10 mouse cellular contexts compared by ENCODE assay signal in genomic region chr5:123439941-123440340, GRCm38 (mm10). TPM values are rescaled to one million over a fixed set of nuclear protein-coding genes. Genes with fewer than 3 reads are reported as not detected.
A peak's percentile ranks its signal among the peaks of the same experiment; 100 is the strongest.
DNase-seq lines count a peak whose midpoint lies in the region; ATAC-seq and TF ChIP-seq lines count a peak whose summit lies in the region.
"Had no signal": no experiment of that assay in that cellular context is flagged by ENCODE, and none has a peak within 500 bp of the region (broad histone marks: within the 10 kb centered on the region; RNA-seq: fewer than 3 reads in every experiment).

No protein-coding gene starts in this region.

- no peak overlapping the region for H3K4me2 ChIP-seq in kidney, embryonic 15.5 days
- no peak overlapping the region for H3K4me2 ChIP-seq in stomach, postnatal 0 days (replicated peaks; ENCODE audit: low read depth)

- no peaks in the 10 kb centered on the region for H3K27me3 ChIP-seq in kidney, adult 2 months (replicated peaks; ENCODE audit: control insufficient read depth, insufficient read depth, low read length)
- no peaks in the 10 kb centered on the region for H3K27me3 ChIP-seq in kidney, embryonic 15.5 days
- H3K27me3 ChIP-seq in stomach, postnatal 0 days (ENCODE audit: control insufficient read depth, insufficient read depth, low read length), result no peaks in the 10 kb centered on the region

- peak; percentile 40; the same call in 1 of the 2 replicates for TF ChIP-seq CTCF in kidney, adult 2 months (conservative IDR thresholded peaks at IDR 0.05; ENCODE audit: insufficient read depth, insufficient read length, low read depth, low read length)
- peak; percentile 57 for TF ChIP-seq CTCF in stomach, postnatal 0 days (IDR thresholded peaks at IDR 0.05; ENCODE audit: low read depth)

- 87% methylated on average over 4 of the region's 4 CpGs for WGBS in kidney, adult 2 months
- WGBS in kidney, embryonic 15.5 days, result 88% methylated on average over 4 of the region's 4 CpGs
- WGBS in stomach, postnatal 0 days, result 75% methylated on average over 4 of the region's 4 CpGs

- no peak overlapping the region for H3K27ac ChIP-seq in kidney, adult 2 months (ENCODE audit: insufficient read depth, low read depth, low read length)
- no peak overlapping the region for H3K27ac ChIP-seq in kidney, embryonic 15.5 days
- no peak overlapping the region for H3K27ac ChIP-seq in stomach, postnatal 0 days (replicated peaks)

- peak; percentile 29 for DNase-seq in adrenal gland, adult 2 months
- no peak for DNase-seq in adrenal gland, postnatal 4 days (ENCODE audit: low spot score in 2 of 2)
- DNase-seq in kidney, adult 2 months, result peak; percentile 24
- DNase-seq in testis, postnatal 10 days (ENCODE audit: low spot score), result peak; percentile 65
- DNase-seq in testis, postnatal 14 days (ENCODE audit: low spot score), result no peak
- DNase-seq in stomach, postnatal 0 days (ENCODE audit: low spot score), result peak; percentile 27
- no peak for DNase-seq in layer of hippocampus, adult 9-11 months

- H3K4me3 ChIP-seq in kidney, adult 2 months (ENCODE audit: insufficient read depth, low read depth, low read length), result no peak overlapping the region
- H3K4me3 ChIP-seq in kidney, embryonic 15.5 days (replicated peaks), result no peak overlapping the region
- no peak overlapping the region for H3K4me3 ChIP-seq in stomach, postnatal 0 days (ENCODE audit: low read depth, low read length)

- no peaks in the 10 kb centered on the region; the same call in 1 of the 2 replicates for H3K36me3 ChIP-seq in kidney, adult 2 months (ENCODE audit: control insufficient read depth, insufficient read depth, low read length)
- peaks cover 45% of the 10 kb centered on the region for H3K36me3 ChIP-seq in kidney, embryonic 15.5 days
- peaks cover 19% of the 10 kb centered on the region for H3K36me3 ChIP-seq in stomach, postnatal 0 days (ENCODE audit: control insufficient read depth, insufficient read depth, low read length)

- TF ChIP-seq POLR2A in kidney, adult 2 months (IDR thresholded peaks at IDR 0.05; ENCODE audit: low read depth, low read length), result no peak

- no peaks in the 10 kb centered on the region for H3K9me3 ChIP-seq in kidney, embryonic 15.5 days (replicated peaks)
- H3K9me3 ChIP-seq in stomach, postnatal 0 days (ENCODE audit: control insufficient read depth, low read length), result no peaks in the 10 kb centered on the region

- ATAC-seq in kidney, embryonic 15.5 days (replicated peaks; ENCODE audit: low FRiP score), result no peak
- ATAC-seq in stomach, postnatal 0 days (ENCODE audit: low FRiP score, low TSS enrichment), result no peak

- peaks cover 11% of the 10 kb centered on the region for H3K4me1 ChIP-seq in kidney, adult 2 months (ENCODE audit: control insufficient read depth, insufficient read depth, low read length)
- peaks cover 14% of the 10 kb centered on the region for H3K4me1 ChIP-seq in kidney, embryonic 15.5 days
- no peaks in the 10 kb centered on the region for H3K4me1 ChIP-seq in stomach, postnatal 0 days (replicated peaks; ENCODE audit: control insufficient read depth, insufficient read depth)

- H3K9ac ChIP-seq in kidney, embryonic 15.5 days, result no peak overlapping the region
- no peak overlapping the region for H3K9ac ChIP-seq in stomach, postnatal 0 days (ENCODE audit: low read length)

- no peak for TF ChIP-seq EP300 in stomach, postnatal 0 days (optimal IDR thresholded peaks at IDR 0.05)

RNA-seq across cellular contexts. Expression of gene Mlxip, which starts 45.3 kb away (rescaled TPM):
- 10 to 100 TPM; 15.2 to 27.4 TPM for total RNA-seq in adrenal gland, adult 2 months (2021)
- 45.5 TPM in 2 replicates for polyA plus RNA-seq in adrenal gland, adult 2 months (2012; rRNA removed)
- 10 to 100 TPM; 30.2 to 35.1 TPM for total RNA-seq in adrenal gland, postnatal 4 days (2021)
- polyA plus RNA-seq in kidney, adult 2 months (2012; rRNA removed), result 20.4 TPM in 2 replicates
- 18.5 and 18.7 TPM in 2 replicates for polyA plus RNA-seq in kidney, embryonic 15.5 days (2015; fragmentation: Nextera tagmentation; extraction: Ambion mirVana)
- polyA plus RNA-seq in stomach, postnatal 0 days (2015; fragmentation: Nextera tagmentation; extraction: Ambion mirVana), result 10.5 and 13.2 TPM in 2 replicates

RNA-seq across cellular contexts. Expression of gene Lrrc43, which starts 49.2 kb away (rescaled TPM):
- total RNA-seq in adrenal gland, adult 2 months (2021), result not detected
- not detected in 2 replicates for polyA plus RNA-seq in adrenal gland, adult 2 months (2012; rRNA removed)
- not detected for total RNA-seq in adrenal gland, postnatal 4 days (2021)
- not detected in 2 replicates for polyA plus RNA-seq in kidney, adult 2 months (2012; rRNA removed)
- polyA plus RNA-seq in kidney, embryonic 15.5 days (2015; fragmentation: Nextera tagmentation; extraction: Ambion mirVana), result not detected in 2 replicates
- polyA plus RNA-seq in stomach, postnatal 0 days (2015; fragmentation: Nextera tagmentation; extraction: Ambion mirVana), result not detected in 2 replicates
- total RNA-seq: gastrocnemius, postnatal 4 days had no signal
- polyA plus RNA-seq: spleen, adult 2 months had no signal

RNA-seq across cellular contexts. Expression of gene Il31, which starts 49.3 kb away (rescaled TPM):
- not detected for total RNA-seq in adrenal gland, adult 2 months (2021)
- not detected in 2 replicates for polyA plus RNA-seq in adrenal gland, adult 2 months (2012; rRNA removed)
- not detected for total RNA-seq in adrenal gland, postnatal 4 days (2021)
- polyA plus RNA-seq in kidney, adult 2 months (2012; rRNA removed), result not detected in 2 replicates
- polyA plus RNA-seq in kidney, embryonic 15.5 days (2015; fragmentation: Nextera tagmentation; extraction: Ambion mirVana), result not detected in 2 replicates
- polyA plus RNA-seq in stomach, postnatal 0 days (2015; fragmentation: Nextera tagmentation; extraction: Ambion mirVana), result not detected in 2 replicates
- total RNA-seq: gastrocnemius, postnatal 4 days had no signal
- polyA plus RNA-seq: spleen, adult 2 months had no signal

Comparison
In these comparisons a context has a peak if more than half of its experiments do, and no peak if none do; other contexts are left out.
1. DNase-seq: peak in adrenal gland, adult 2 months (single experiment), kidney, adult 2 months (single experiment), testis, postnatal 10 days (single experiment) and stomach, postnatal 0 days (single experiment); none in adrenal gland, postnatal 4 days (0 of 2), testis, postnatal 14 days (single experiment) and layer of hippocampus, adult 9-11 months (single experiment).